Mouse (Mus musculus) liver, embryonic 12.5 days (tissue): ENCODE measurements around the gene Cdh1. TPM values are rescaled to one million over a fixed set of nuclear protein-coding genes. Genes with fewer than 3 reads are reported as not detected.
"Not testable (repeated sequence)": the region's sequence is repeated elsewhere in the genome, so short reads cannot be mapped to it uniquely, and the experiment has no call there.

ENCODE experiments used
- ATAC-seq: fragments of 200-750 bp; cut with Nextera tagmentation; 2 replicates; pipeline ENCODE4 v1.8.0; 2017; ENCODE audit warnings: moderate number of reproducible peaks, mild to moderate bottlenecking, moderate library complexity
- H3K27ac ChIP-seq: fragments of 300-500 bp; sonication (generic); 2 replicates; pipeline ENCODE4 v1.5.1; 2016; ENCODE audit warnings: mild to moderate bottlenecking
- H3K27me3 ChIP-seq: fragments of 300-500 bp; sonication (generic); replicated peaks from 2 replicates; pipeline ENCODE4 v1.6.1; 2016; ENCODE audit warnings: mild to moderate bottlenecking, moderate library complexity
- H3K36me3 ChIP-seq: fragments of 300-500 bp; sonication (generic); 2 replicates; pipeline ENCODE4 v1.6.1; 2016; ENCODE audit warnings: mild to moderate bottlenecking, moderate library complexity
- H3K4me1 ChIP-seq: fragments of 300-500 bp; sonication (generic); 2 replicates; pipeline ENCODE4 v1.6.1; 2016
- H3K4me2 ChIP-seq: fragments of 300-500 bp; sonication (generic); 2 replicates; pipeline ENCODE4 v1.6.1; 2016; ENCODE audit warnings: mild to moderate bottlenecking, moderate library complexity
- H3K4me3 ChIP-seq: fragments of 300-500 bp; sonication (generic); 2 replicates; pipeline ENCODE4 v1.5.1; 2016; ENCODE audit warnings: mild to moderate bottlenecking, moderate library complexity
- H3K9ac ChIP-seq: fragments of 300-500 bp; sonication (generic); 2 replicates; pipeline ENCODE4 v1.6.1; 2016; ENCODE audit warnings: mild to moderate bottlenecking, moderate library complexity
- H3K9me3 ChIP-seq: fragments of 300-500 bp; sonication (generic); replicated peaks from 2 replicates; pipeline ENCODE4 v1.6.1; 2016; ENCODE audit warnings: mild to moderate bottlenecking, moderate library complexity
- WGBS: fragments of 180-500 bp; shearing (Covaris S2); methylation state at CpG from one replicate; pipeline ENCODE4 v1.1.7; 2016; ENCODE audit not compliant: insufficient replicate concordance; 5-methylcytosine and 5-hydroxymethylcytosine counted together
- polyA plus RNA-seq: library from polyadenylated mRNA; unstranded; fragments of >200 nt; fragmentation: Nextera tagmentation; extraction: Ambion mirVana; gene quantifications from 2 replicates; pipeline ENCODE4 v1.2.1, GENCODE M21; 2016

Cdh1 gene
- 10.7 and 11.4 TPM in 2 replicates for polyA plus RNA-seq

- Histone ChIP-seq H3K9ac (peak within 1 kb of the TSS; percentile 35), H3K4me2 (peak within 1 kb of the TSS; percentile 63), H3K4me1 (peaks cover 10% of the 10 kb centered on the region; the same call in 1 of the 2 replicates), H3K27ac (no peak within 1 kb of the TSS), H3K9me3 (no peaks in the 10 kb centered on the region), H3K4me3 (peak within 1 kb of the TSS; percentile 52), H3K36me3 (no peaks in the 10 kb centered on the region), H3K27me3 (peaks cover 87% of the 10 kb centered on the region)
- peak; percentile 19; the same call in 1 of the 2 replicates for ATAC-seq
- 1% methylated on average over 53 of the region's 53 CpGs for WGBS
Observed at GRCm38 (mm10) chr8:106603131-106603819, at the start of gene Cdh1. Gene Cdh1 (plus strand): TSS chr8:106603351.

- WGBS: 86% methylated on average over 5 of the region's 5 CpGs
- ATAC-seq: no peak
- H3K9ac ChIP-seq: no peak overlapping the region
Observed at GRCm38 (mm10) chr8:106554011-106554410, 49.1 kb upstream of the Cdh1 start.

GRCm38 (mm10) chr8:106556068-106556645 is 47.0 kb upstream of the Cdh1 start:
- Histone ChIP-seq H3K9ac (no peak overlapping the region), H3K27me3 (no peaks in the 10 kb centered on the region), H3K4me1 (0 out of 2 replicates have a peak, but pooled peaks cover 2% of the 10 kb centered on the region), H3K27ac (no peak overlapping the region), H3K36me3 (peaks cover 14% of the 10 kb centered on the region; the same call in 1 of the 2 replicates), H3K4me3 (no peak overlapping the region), H3K4me2 (no peak overlapping the region), H3K9me3 (no peaks in the 10 kb centered on the region)
- no peak for ATAC-seq
- 24% methylated on average over 5 of the region's 7 CpGs for WGBS

More at GRCm38 (mm10) chr8:106554011-106554410, 49.1 kb upstream of the Cdh1 start:
- Histone ChIP-seq H3K27me3 (no peaks in the 10 kb centered on the region), H3K4me2 (no peak overlapping the region), H3K36me3 (peaks cover 14% of the 10 kb centered on the region; the same call in 1 of the 2 replicates), H3K27ac (no peak overlapping the region), H3K4me1 (0 out of 2 replicates have a peak, but pooled peaks cover 2% of the 10 kb centered on the region), H3K4me3 (no peak overlapping the region), H3K9me3 (no peaks in the 10 kb centered on the region)

GRCm38 (mm10) chr8:106559844-106560243 is 43.3 kb upstream of the Cdh1 start:
- Histone ChIP-seq H3K9ac (no peak overlapping the region), H3K9me3 (no peaks in the 10 kb centered on the region), H3K4me2 (no peak overlapping the region), H3K27me3 (no peaks in the 10 kb centered on the region), H3K27ac (0 out of 2 replicates have a peak overlapping the region, but pooled peaks have one; percentile 10), H3K4me1 (0 out of 2 replicates have a peak, but pooled peaks cover 2% of the 10 kb centered on the region), H3K36me3 (peaks cover 4% of the 10 kb centered on the region; the same call in 1 of the 2 replicates), H3K4me3 (no peak overlapping the region)
- WGBS: 42% methylated on average over 9 of the region's 9 CpGs
- ATAC-seq: no peak

GRCm38 (mm10) chr8:106561097-106561865 is 41.9 kb upstream of the Cdh1 start:
- Histone ChIP-seq H3K27ac (no peak overlapping the region), H3K9me3 (no peaks in the 10 kb centered on the region), H3K27me3 (no peaks in the 10 kb centered on the region), H3K4me3 (no peak overlapping the region), H3K4me1 (0 out of 2 replicates have a peak, but pooled peaks cover 2% of the 10 kb centered on the region), H3K4me2 (no peak overlapping the region), H3K9ac (no peak overlapping the region), H3K36me3 (no peaks in the 10 kb centered on the region; the same call in 1 of the 2 replicates)
- 29% methylated on average over 21 of the region's 21 CpGs for WGBS
- peak; percentile 37 for ATAC-seq

- Histone ChIP-seq H3K27me3 (no peaks in the 10 kb centered on the region), H3K4me2 (no peak overlapping the region), H3K9me3 (no peaks in the 10 kb centered on the region), H3K4me3 (no peak overlapping the region), H3K27ac (no peak overlapping the region), H3K4me1 (0 out of 2 replicates have a peak, but pooled peaks cover 2% of the 10 kb centered on the region), H3K9ac (no peak overlapping the region), H3K36me3 (no peaks in the 10 kb centered on the region)
- 66% methylated on average over 3 of the region's 3 CpGs for WGBS
- ATAC-seq: no peak
Observed at GRCm38 (mm10) chr8:106563691-106564182, 39.4 kb upstream of the Cdh1 start.

- Histone ChIP-seq H3K9ac (no peak overlapping the region), H3K27me3 (no peaks in the 10 kb centered on the region), H3K9me3 (no peaks in the 10 kb centered on the region), H3K4me1 (no peaks in the 10 kb centered on the region), H3K4me3 (no peak overlapping the region), H3K36me3 (no peaks in the 10 kb centered on the region), H3K4me2 (no peak overlapping the region), H3K27ac (no peak overlapping the region)
- WGBS: 71% methylated on average over 7 of the region's 7 CpGs
- ATAC-seq: no peak
Observed at GRCm38 (mm10) chr8:106569006-106569405, 34.1 kb upstream of the Cdh1 start.

GRCm38 (mm10) chr8:106570386-106570785 is 32.8 kb upstream of the Cdh1 start:
- H3K9me3 ChIP-seq: no peaks in the 10 kb centered on the region
- H3K36me3 ChIP-seq: no peaks in the 10 kb centered on the region
- H3K9ac ChIP-seq: no peak overlapping the region
- no peaks in the 10 kb centered on the region for H3K4me1 ChIP-seq
- ATAC-seq: no peak
- H3K27me3 ChIP-seq: no peaks in the 10 kb centered on the region
- H3K4me2 ChIP-seq: no peak overlapping the region
- no peak overlapping the region for H3K4me3 ChIP-seq
- H3K27ac ChIP-seq: no peak overlapping the region
- 59% methylated on average over 4 of the region's 4 CpGs for WGBS

- Histone ChIP-seq H3K4me3 (no peak overlapping the region), H3K9ac (no peak overlapping the region), H3K4me1 (no peaks in the 10 kb centered on the region), H3K9me3 (no peaks in the 10 kb centered on the region), H3K27ac (no peak overlapping the region), H3K36me3 (no peaks in the 10 kb centered on the region), H3K4me2 (no peak overlapping the region), H3K27me3 (no peaks in the 10 kb centered on the region)
- ATAC-seq: no peak
- WGBS: 51% methylated on average over 5 of the region's 5 CpGs
Observed at GRCm38 (mm10) chr8:106571551-106572172, 31.5 kb upstream of the Cdh1 start.

GRCm38 (mm10) chr8:106572175-106572574 is 31.0 kb upstream of the Cdh1 start:
- 37% methylated on average over 1 of the region's 1 CpGs for WGBS

GRCm38 (mm10) chr8:106573168-106573567 is 30.0 kb upstream of the Cdh1 start, which contains the start of gene Gm10073:
Gene Gm10073 (minus strand): TSS chr8:106573461.
- ATAC-seq, H3K36me3 ChIP-seq, H3K9ac ChIP-seq, H3K27me3 ChIP-seq, H3K4me2 ChIP-seq, H3K4me3 ChIP-seq, H3K27ac ChIP-seq, H3K4me1 ChIP-seq, H3K9me3 ChIP-seq: not testable (repeated sequence)
- 32% methylated on average over 20 of the region's 20 CpGs for WGBS

More at GRCm38 (mm10) chr8:106572175-106572574, 31.0 kb upstream of the Cdh1 start:
- H3K27me3 ChIP-seq, H3K4me2 ChIP-seq, H3K9ac ChIP-seq, H3K36me3 ChIP-seq, H3K9me3 ChIP-seq, H3K27ac ChIP-seq, H3K4me3 ChIP-seq, H3K4me1 ChIP-seq, ATAC-seq: not testable (repeated sequence)
